Mouse (Mus musculus) neural tube, embryonic 13.5 days (tissue): ENCODE measurements around the gene Rilpl1. TPM values are rescaled to one million over a fixed set of nuclear protein-coding genes. Genes with fewer than 3 reads are reported as not detected.
"Not testable (repeated sequence)": the region's sequence is repeated elsewhere in the genome, so short reads cannot be mapped to it uniquely, and the experiment has no call there.

Experiments
- ATAC-seq: fragments of 200-750 bp; cut with Nextera tagmentation; 2 replicates; pipeline ENCODE4 v1.8.0; 2017; ENCODE audit warnings: low read depth, mild to moderate bottlenecking, moderate TSS enrichment, moderate library complexity
- H3K27ac ChIP-seq: fragments of 300-500 bp; sonication (generic); replicated peaks from 2 replicates; pipeline ENCODE4 v1.5.1; 2015; ENCODE audit warnings: moderate library complexity, mild to moderate bottlenecking, inconsistent platforms
- H3K27me3 ChIP-seq: fragments of 300-500 bp; sonication (generic); 2 replicates; pipeline ENCODE4 v1.6.1; 2015; ENCODE audit warnings: mild to moderate bottlenecking, inconsistent platforms
- H3K36me3 ChIP-seq: fragments of 300-500 bp; sonication (generic); 2 replicates; pipeline ENCODE4 v1.6.1; 2015; ENCODE audit warnings: mild to moderate bottlenecking, inconsistent platforms
- H3K4me1 ChIP-seq: fragments of 300-500 bp; sonication (generic); replicated peaks from 2 replicates; pipeline ENCODE4 v1.6.1; 2015; ENCODE audit warnings: inconsistent platforms
- H3K4me2 ChIP-seq: fragments of 300-500 bp; sonication (generic); 2 replicates; pipeline ENCODE4 v1.6.1; 2015; ENCODE audit warnings: inconsistent platforms, mild to moderate bottlenecking, moderate library complexity
- H3K4me3 ChIP-seq: fragments of 300-500 bp; sonication (generic); 2 replicates; pipeline ENCODE4 v1.5.1; 2015; ENCODE audit warnings: mild to moderate bottlenecking, inconsistent platforms
- H3K9ac ChIP-seq: fragments of 300-500 bp; sonication (generic); 2 replicates; pipeline ENCODE4 v1.6.1; 2015; ENCODE audit warnings: moderate library complexity, mild to moderate bottlenecking, inconsistent platforms
- H3K9me3 ChIP-seq: fragments of 300-500 bp; sonication (generic); 2 replicates; pipeline ENCODE4 v1.6.1; 2016; ENCODE audit warnings: inconsistent platforms
- WGBS: fragments of 180-500 bp; shearing (Covaris S2); methylation state at CpG from one replicate; pipeline ENCODE4 v1.1.7; 2015; 5-methylcytosine and 5-hydroxymethylcytosine counted together
- polyA plus RNA-seq: library from polyadenylated mRNA; unstranded; fragments of >200 nt; fragmentation: Nextera tagmentation; extraction: Ambion mirVana; gene quantifications from 2 replicates; pipeline ENCODE4 v1.2.1, GENCODE M21; 2015

Rilpl1 gene
- polyA plus RNA-seq, 1 experiment from 2014 or later: 14.4 TPM

- H3K36me3 ChIP-seq: peaks cover 42% of the 10 kb centered on the region
- no peak for ATAC-seq
- no peak overlapping the region for H3K9ac ChIP-seq
- WGBS: 91% methylated on average over 10 of the region's 10 CpGs
- H3K4me2 ChIP-seq: no peak overlapping the region
- no peak overlapping the region for H3K27ac ChIP-seq
- H3K9me3 ChIP-seq: no peaks in the 10 kb centered on the region
- no peak overlapping the region for H3K4me3 ChIP-seq
- 0 out of 2 replicates have a peak, but pooled peaks cover 4% of the 10 kb centered on the region for H3K4me1 ChIP-seq
- H3K27me3 ChIP-seq: no peaks in the 10 kb centered on the region
These were observed 29.6 kb downstream of the Rilpl1 start for GRCm38 (mm10) chr5:124501541-124501940.

GRCm38 (mm10) chr5:124500573-124500972, 30.6 kb downstream of the Rilpl1 start:
- Histone ChIP-seq H3K9ac (no peak overlapping the region), H3K4me3 (no peak overlapping the region), H3K4me1 (peaks cover 11% of the 10 kb centered on the region; the same call in 1 of the 2 replicates), H3K27me3 (no peaks in the 10 kb centered on the region), H3K27ac (no peak overlapping the region), H3K4me2 (no peak overlapping the region), H3K36me3 (peaks cover 42% of the 10 kb centered on the region), H3K9me3 (no peaks in the 10 kb centered on the region)
- no peak for ATAC-seq
- 93% methylated on average over 3 of the region's 3 CpGs for WGBS

- not testable (repeated sequence) for H3K27ac ChIP-seq, H3K9ac ChIP-seq, H3K9me3 ChIP-seq, H3K4me3 ChIP-seq, H3K27me3 ChIP-seq, H3K4me2 ChIP-seq, ATAC-seq
- 72% methylated on average over 4 of the region's 4 CpGs for WGBS
- Histone ChIP-seq H3K4me1 (peaks cover 11% of the 10 kb centered on the region; the same call in 1 of the 2 replicates), H3K36me3 (peaks cover 42% of the 10 kb centered on the region)
These were observed 31.2 kb downstream of the Rilpl1 start for GRCm38 (mm10) chr5:124500037-124500436.

- Histone ChIP-seq H3K36me3 (peaks cover 49% of the 10 kb centered on the region), H3K4me3 (no peak overlapping the region), H3K4me1 (peaks cover 11% of the 10 kb centered on the region; the same call in 1 of the 2 replicates), H3K9me3 (no peaks in the 10 kb centered on the region), H3K4me2 (no peak overlapping the region), H3K27me3 (no peaks in the 10 kb centered on the region), H3K27ac (no peak overlapping the region), H3K9ac (no peak overlapping the region)
- ATAC-seq: no peak
- 21% methylated on average over 5 of the region's 5 CpGs for WGBS
These were observed 32.2 kb downstream of the Rilpl1 start for GRCm38 (mm10) chr5:124499001-124499400.

- ATAC-seq: no peak
- Histone ChIP-seq H3K27me3 (no peaks in the 10 kb centered on the region), H3K4me2 (no peak overlapping the region), H3K27ac (no peak overlapping the region; the same call in 1 of the 2 replicates), H3K4me1 (peaks cover 11% of the 10 kb centered on the region; the same call in 1 of the 2 replicates), H3K9me3 (no peaks in the 10 kb centered on the region), H3K36me3 (peaks cover 50% of the 10 kb centered on the region), H3K4me3 (no peak overlapping the region), H3K9ac (no peak overlapping the region)
- WGBS: 78% methylated on average over 9 of the region's 9 CpGs
These were observed 32.8 kb downstream of the Rilpl1 start for GRCm38 (mm10) chr5:124498221-124498876.

GRCm38 (mm10) chr5:124496614-124497514, 34.3 kb downstream of the Rilpl1 start:
- Histone ChIP-seq H3K27ac (no peak overlapping the region), H3K36me3 (peaks cover 53% of the 10 kb centered on the region), H3K4me1 (peaks cover 11% of the 10 kb centered on the region; the same call in 1 of the 2 replicates), H3K9me3 (no peaks in the 10 kb centered on the region), H3K9ac (0 out of 2 replicates have a peak overlapping the region, but pooled peaks have one; percentile 8), H3K4me3 (no peak overlapping the region), H3K4me2 (no peak overlapping the region), H3K27me3 (no peaks in the 10 kb centered on the region)
- no peak for ATAC-seq
- WGBS: 75% methylated on average over 15 of the region's 15 CpGs

GRCm38 (mm10) chr5:124495547-124495946, 35.6 kb downstream of the Rilpl1 start:
- no peak for ATAC-seq
- 49% methylated on average over 7 of the region's 7 CpGs for WGBS
- no peaks in the 10 kb centered on the region for H3K9me3 ChIP-seq
- no peak overlapping the region for H3K27ac ChIP-seq
- no peak overlapping the region for H3K4me2 ChIP-seq
- no peaks in the 10 kb centered on the region for H3K27me3 ChIP-seq
- H3K9ac ChIP-seq: 0 out of 2 replicates have a peak overlapping the region, but pooled peaks have one; percentile 17
- peaks cover 53% of the 10 kb centered on the region for H3K36me3 ChIP-seq
- peaks cover 11% of the 10 kb centered on the region; the same call in 1 of the 2 replicates for H3K4me1 ChIP-seq
- H3K4me3 ChIP-seq: no peak overlapping the region

- Histone ChIP-seq H3K27me3 (no peaks in the 10 kb centered on the region), H3K4me1 (peaks cover 7% of the 10 kb centered on the region; the same call in 1 of the 2 replicates), H3K9ac (no peak overlapping the region), H3K9me3 (no peaks in the 10 kb centered on the region), H3K4me3 (no peak overlapping the region), H3K27ac (no peak overlapping the region), H3K36me3 (peaks cover 61% of the 10 kb centered on the region), H3K4me2 (no peak overlapping the region)
- no peak for ATAC-seq
- WGBS: 88% methylated on average over 11 of the region's 11 CpGs
These were observed 37.7 kb downstream of the Rilpl1 start for GRCm38 (mm10) chr5:124493455-124493854.

GRCm38 (mm10) chr5:124492618-124493017, 38.6 kb downstream of the Rilpl1 start:
- H3K4me2 ChIP-seq: no peak overlapping the region
- peaks cover 61% of the 10 kb centered on the region for H3K36me3 ChIP-seq
- 85% methylated on average over 4 of the region's 4 CpGs for WGBS
- H3K27ac ChIP-seq: no peak overlapping the region
- H3K4me1 ChIP-seq: peaks cover 7% of the 10 kb centered on the region; the same call in 1 of the 2 replicates
- no peak overlapping the region for H3K4me3 ChIP-seq
- H3K9ac ChIP-seq: no peak overlapping the region
- ATAC-seq: no peak
- no peaks in the 10 kb centered on the region for H3K9me3 ChIP-seq
- no peaks in the 10 kb centered on the region for H3K27me3 ChIP-seq

GRCm38 (mm10) chr5:124491732-124492131, 39.5 kb downstream of the Rilpl1 start:
- Histone ChIP-seq H3K4me3 (no peak overlapping the region), H3K4me1 (peaks cover 7% of the 10 kb centered on the region; the same call in 1 of the 2 replicates), H3K9ac (no peak overlapping the region), H3K9me3 (no peaks in the 10 kb centered on the region), H3K36me3 (peaks cover 57% of the 10 kb centered on the region), H3K27me3 (no peaks in the 10 kb centered on the region), H3K27ac (no peak overlapping the region), H3K4me2 (no peak overlapping the region)
- ATAC-seq: no peak
- WGBS: 94% methylated on average over 4 of the region's 4 CpGs

GRCm38 (mm10) chr5:124488885-124489284, 42.3 kb downstream of the Rilpl1 start:
- ATAC-seq: no peak
- H3K4me1 ChIP-seq: peaks cover 11% of the 10 kb centered on the region
- no peak overlapping the region for H3K27ac ChIP-seq
- no peak overlapping the region for H3K9ac ChIP-seq
- WGBS: 83% methylated on average over 3 of the region's 3 CpGs
- no peaks in the 10 kb centered on the region for H3K9me3 ChIP-seq
- H3K27me3 ChIP-seq: no peaks in the 10 kb centered on the region
- peaks cover 45% of the 10 kb centered on the region for H3K36me3 ChIP-seq
- H3K4me3 ChIP-seq: no peak overlapping the region
- no peak overlapping the region for H3K4me2 ChIP-seq

GRCm38 (mm10) chr5:124485654-124486053, 45.5 kb downstream of the Rilpl1 start:
- no peaks in the 10 kb centered on the region for H3K27me3 ChIP-seq
- WGBS: 90% methylated on average over 5 of the region's 5 CpGs
- H3K4me3 ChIP-seq: no peak overlapping the region
- no peak for ATAC-seq
- H3K9me3 ChIP-seq: no peaks in the 10 kb centered on the region
- no peak overlapping the region; the same call in 1 of the 2 replicates for H3K9ac ChIP-seq
- H3K4me1 ChIP-seq: peaks cover 16% of the 10 kb centered on the region
- H3K36me3 ChIP-seq: peaks cover 14% of the 10 kb centered on the region
- no peak overlapping the region for H3K4me2 ChIP-seq
- no peak overlapping the region for H3K27ac ChIP-seq
